8 mouse cellular contexts compared by ENCODE assay signal in genomic region chr8:79711064-79711961, GRCm38 (mm10). TPM values are rescaled to one million over a fixed set of nuclear protein-coding genes. Genes with fewer than 3 reads are reported as not detected.
DNase-seq lines count a peak whose midpoint lies in the region; ATAC-seq lines count a peak whose summit lies in the region.

Gene Abce1 (minus strand): TSS chr8:79711740.
Gene Anapc10 (plus strand): TSS chr8:79711820.

- H3K27ac ChIP-seq in hindbrain, embryonic 16.5 days (ENCODE audit: low read depth, low read length), result peak within 1 kb of the TSS; percentile 81
- H3K27ac ChIP-seq in macrophage, result peak within 1 kb of the TSS; percentile 45

- H3K27me3 ChIP-seq in hindbrain, embryonic 16.5 days (replicated peaks; ENCODE audit: control insufficient read depth, insufficient read depth, low read length), result no peaks in the 10 kb centered on the region

- DNase-seq in WW6 (ENCODE audit: low read depth, low spot score), result peak; percentile 99
- DNase-seq in cerebellum, postnatal 4 days (ENCODE audit: low spot score in 2 of 2), result peak; percentile 97 to 99
- DNase-seq in gastrocnemius, adult 18-20 months (ENCODE audit: low spot score), result peak; percentile 97
- DNase-seq in left cerebral cortex, adult 18-20 months (ENCODE audit: low spot score in 2 of 2), result peak; percentile 98 to 99
- DNase-seq in right cerebral cortex, adult 18-20 months, result peak; percentile 98
- peak; percentile 98 for DNase-seq in urinary bladder, postnatal 10 days (ENCODE audit: low spot score)

- WGBS in hindbrain, embryonic 16.5 days, result under 1% methylated on average over 73 of the region's 73 CpGs
- WGBS in macrophage (ENCODE audit: missing documents), result under 1% methylated on average over 70 of the region's 73 CpGs

- peaks cover 74% of the 10 kb centered on the region for H3K79me2 ChIP-seq in macrophage (ENCODE audit: inconsistent target)

- peaks cover 13% of the 10 kb centered on the region for H3K4me1 ChIP-seq in hindbrain, embryonic 16.5 days (ENCODE audit: control insufficient read depth, insufficient read depth, low read depth, low read length)

- H3K4me3 ChIP-seq in hindbrain, embryonic 16.5 days (ENCODE audit: low read length), result peak within 1 kb of the TSS; percentile 66
- H3K4me3 ChIP-seq in macrophage (ENCODE audit: inconsistent target), result peak within 1 kb of the TSS; percentile 95

- H3K4me2 ChIP-seq in hindbrain, embryonic 16.5 days (ENCODE audit: low read length), result peak within 1 kb of the TSS; percentile 90

- no peaks in the 10 kb centered on the region for H3K9me3 ChIP-seq in hindbrain, embryonic 16.5 days (ENCODE audit: control insufficient read depth, low read length)

- peak within 1 kb of the TSS; percentile 88 for H3K9ac ChIP-seq in hindbrain, embryonic 16.5 days (ENCODE audit: low read depth, low read length)

- peaks cover 4% of the 10 kb centered on the region; the same call in 1 of the 2 replicates for H3K36me3 ChIP-seq in hindbrain, embryonic 16.5 days (ENCODE audit: control insufficient read depth, insufficient read depth, low read length)
- peaks cover 14% of the 10 kb centered on the region; the same call in 1 of the 2 replicates for H3K36me3 ChIP-seq in macrophage (ENCODE audit: inconsistent target)

- ATAC-seq in hindbrain, embryonic 16.5 days, result peak; percentile 98

RNA-seq across cellular contexts. Expression of gene Abce1, which starts in this region (rescaled TPM):
- total RNA-seq in gastrocnemius, adult 18-20 months (2021), result 10 to 100 TPM; 42.3 to 43.3 TPM
- 80.0 and 86.9 TPM in 2 replicates for polyA plus RNA-seq in hindbrain, embryonic 16.5 days (2015; fragmentation: Nextera tagmentation; extraction: Ambion mirVana)
- total RNA-seq in left cerebral cortex, adult 18-20 months (2021), result 10 to 100 TPM; 64.3 to 70.0 TPM
- total RNA-seq in macrophage (2018; cell fraction: chromatin; rRNA removed), result 100 to 1,000 TPM in 1 of 26 experiments, 10 to 100 TPM in 25; 23.0 to 104 (median 65.7) TPM
- 10 to 100 TPM; 34.1 to 52.9 (median 43.6) TPM for total RNA-seq in macrophage (2018; cell fraction: cytosol; rRNA removed)
- 100 to 1,000 TPM in 1 of 26 experiments, 10 to 100 TPM in 25; 24.2 to 122 (median 46.3) TPM for total RNA-seq in macrophage (2018; cell fraction: nucleus; rRNA removed)
- polyA plus RNA-seq in macrophage (2018), result 32.5 to 89.6 TPM (median 63.2 TPM) in 3 replicates

RNA-seq across cellular contexts. Expression of gene Anapc10, which starts in this region (rescaled TPM):
- total RNA-seq in gastrocnemius, adult 18-20 months (2021), result 1 to 10 TPM; 4.0 to 4.5 TPM
- polyA plus RNA-seq in hindbrain, embryonic 16.5 days (2015; fragmentation: Nextera tagmentation; extraction: Ambion mirVana), result 30.3 and 36.0 TPM in 2 replicates
- 10 to 100 TPM in 1 of 2 experiments, 1 to 10 TPM in 1; 9.6 to 10.4 TPM for total RNA-seq in left cerebral cortex, adult 18-20 months (2021)
- total RNA-seq in macrophage (2018; cell fraction: chromatin; rRNA removed), result 10 to 100 TPM in 10 of 26 experiments, 1 to 10 TPM in 16; 2.8 to 15.0 (median 8.4) TPM
- 10 to 100 TPM in 17 of 26 experiments, 1 to 10 TPM in 9; 7.8 to 20.2 (median 10.8) TPM for total RNA-seq in macrophage (2018; cell fraction: cytosol; rRNA removed)
- 10 to 100 TPM in 5 of 26 experiments, 1 to 10 TPM in 21; 3.4 to 16.2 (median 7.6) TPM for total RNA-seq in macrophage (2018; cell fraction: nucleus; rRNA removed)
- polyA plus RNA-seq in macrophage (2018), result 9.1 to 21.2 TPM (median 11.6 TPM) in 3 replicates

Comparison
In these comparisons a context has a peak if more than half of its experiments do, and no peak if none do; other contexts are left out.
1. Peak in every context shown above with its lines: DNase-seq, ATAC-seq, H3K4me3 ChIP-seq and H3K27ac ChIP-seq.